Mouse (Mus musculus) C2C12 (cell line): Measurements from ENCODE around the gene Pikfyve. TPM values are rescaled to one million over a fixed set of nuclear protein-coding genes. Genes with fewer than 3 reads are reported as not detected.
A peak's percentile ranks its signal among the peaks of the same experiment; 100 is the strongest.

Source experiments
- H3K27me3 ChIP-seq: one replicate; pipeline ENCODE4 v1.6.1; 2011; ENCODE audit not compliant: control insufficient read depth, insufficient read depth, insufficient read length
- H3K36me3 ChIP-seq: one replicate; pipeline ENCODE4 v1.6.1; 2011; ENCODE audit not compliant: control insufficient read depth, insufficient read depth
- H3K4me3 ChIP-seq: one replicate; pipeline ENCODE4 v1.5.1; 2011; ENCODE audit warnings: mild to moderate bottlenecking, control low read depth; ENCODE audit not compliant: poor library complexity, insufficient read depth, severe bottlenecking
- H3K79me2 ChIP-seq: one replicate; pipeline ENCODE4 v1.6.1; 2011; ENCODE audit not compliant: control insufficient read depth, insufficient read depth
- H3K79me3 ChIP-seq: one replicate; pipeline ENCODE4 v1.6.1; 2011; ENCODE audit warnings: low read depth, control low read depth
- H3ac ChIP-seq: one replicate; pipeline ENCODE3; 2011; ENCODE audit warnings: low read depth; ENCODE audit not compliant: control insufficient read depth, insufficient read length
- CEBPB ChIP-seq: IDR thresholded peaks from one replicate; pipeline ENCODE4 v1.6.1; 2011; ENCODE audit warnings: low read depth, mild to moderate bottlenecking, control low read depth, moderate library complexity
- CTCF ChIP-seq: IDR thresholded peaks from one replicate; pipeline ENCODE4 v1.5.1; 2011; ENCODE audit not compliant: control insufficient read depth, insufficient read depth, insufficient read length
- FOSL1 ChIP-seq: IDR thresholded peaks from one replicate; pipeline ENCODE4 v1.8.0; 2011; ENCODE audit warnings: mild to moderate bottlenecking, low read length; ENCODE audit not compliant: poor library complexity, insufficient read depth, severe bottlenecking
- MAX ChIP-seq: IDR thresholded peaks from one replicate; pipeline ENCODE4 v1.6.1; 2011; ENCODE audit warnings: mild to moderate bottlenecking, control low read depth
- MYOD1 ChIP-seq: IDR thresholded peaks from one replicate; pipeline ENCODE4 v1.6.1; 2011; ENCODE audit warnings: low read depth; ENCODE audit not compliant: control insufficient read depth, insufficient read length
- MYOG ChIP-seq: IDR thresholded peaks from one replicate; pipeline ENCODE4 v1.6.1; 2011; ENCODE audit not compliant: control insufficient read depth, insufficient read length; ENCODE audit errors: extremely low read depth
- USF1 ChIP-seq: IDR thresholded peaks from one replicate; pipeline ENCODE4 v1.6.1; 2011; ENCODE audit warnings: low read depth, mild to moderate bottlenecking, control low read depth, moderate library complexity
- polyA plus RNA-seq: library from polyadenylated mRNA; unstranded; fragments of >200 nt; fragmentation: generic; extraction: Trizol; gene quantifications from one replicate; pipeline ENCODE4 v1.2.1, GENCODE M21; 2012; ENCODE audit warnings: missing spikeins

Pikfyve gene
- polyA plus RNA-seq, 1 experiment, result 3.2 TPM

GRCm38 (mm10) chr1:65171579-65171978, 14.9 kb upstream of the Pikfyve start:
- TF ChIP-seq MYOD1 (no peak), CTCF (no peak), CEBPB (no peak)
- H3K4me3 ChIP-seq, result no peak overlapping the region
- H3ac ChIP-seq, result no peak overlapping the region
- no peaks in the 10 kb centered on the region for H3K79me2 ChIP-seq
- H3K36me3 ChIP-seq, result peaks cover 27% of the 10 kb centered on the region
- H3K79me3 ChIP-seq, result no peaks in the 10 kb centered on the region
- H3K27me3 ChIP-seq, result no peaks in the 10 kb centered on the region

- no peak overlapping the region for H3K4me3 ChIP-seq
- H3K79me3 ChIP-seq, result no peaks in the 10 kb centered on the region
- TF ChIP-seq USF1 (no peak), MAX (no peak), MYOG (no peak), MYOD1 (no peak), CTCF (no peak), CEBPB (no peak)
- H3K79me2 ChIP-seq, result no peaks in the 10 kb centered on the region
- H3ac ChIP-seq, result no peak overlapping the region
- no peaks in the 10 kb centered on the region for H3K27me3 ChIP-seq
- H3K36me3 ChIP-seq, result peaks cover 27% of the 10 kb centered on the region
These were observed 12.8 kb upstream of the Pikfyve start for GRCm38 (mm10) chr1:65173716-65174115.

GRCm38 (mm10) chr1:65176171-65176570, 10.3 kb upstream of the Pikfyve start:
- peaks cover 10% of the 10 kb centered on the region for H3K36me3 ChIP-seq
- H3K27me3 ChIP-seq, result no peaks in the 10 kb centered on the region
- H3K79me3 ChIP-seq, result no peaks in the 10 kb centered on the region
- no peak overlapping the region for H3K4me3 ChIP-seq
- TF ChIP-seq FOSL1 (no peak), MAX (no peak), CTCF (no peak), USF1 (no peak), CEBPB (no peak), MYOD1 (no peak), MYOG (no peak)
- H3K79me2 ChIP-seq, result no peaks in the 10 kb centered on the region
- no peak overlapping the region for H3ac ChIP-seq

GRCm38 (mm10) chr1:65176912-65177311, 9.6 kb upstream of the Pikfyve start:
- H3K36me3 ChIP-seq, result peaks cover 4% of the 10 kb centered on the region
- H3K27me3 ChIP-seq, result no peaks in the 10 kb centered on the region
- no peak for TF ChIP-seq USF1
- TF ChIP-seq CEBPB, result no peak
- no peak for TF ChIP-seq MAX
- no peak for TF ChIP-seq MYOG
- no peak for TF ChIP-seq MYOD1
- TF ChIP-seq FOSL1, result no peak
- TF ChIP-seq CTCF, result no peak
- H3K79me2 ChIP-seq, result no peaks in the 10 kb centered on the region
- H3K79me3 ChIP-seq, result no peaks in the 10 kb centered on the region
- no peak overlapping the region for H3K4me3 ChIP-seq
- no peak overlapping the region for H3ac ChIP-seq

- no peaks in the 10 kb centered on the region for H3K79me2 ChIP-seq
- no peaks in the 10 kb centered on the region for H3K79me3 ChIP-seq
- H3K4me3 ChIP-seq, result no peak overlapping the region
- H3K27me3 ChIP-seq, result no peaks in the 10 kb centered on the region
- H3K36me3 ChIP-seq, result peaks cover 4% of the 10 kb centered on the region
- no peak overlapping the region for H3ac ChIP-seq
- TF ChIP-seq MYOG (no peak), USF1 (no peak), MYOD1 (no peak), CTCF (no peak), MAX (no peak), CEBPB (no peak), FOSL1 (no peak)
These were observed 9.0 kb upstream of the Pikfyve start for GRCm38 (mm10) chr1:65177452-65177851.

GRCm38 (mm10) chr1:65178126-65178901, 8.2 kb upstream of the Pikfyve start:
- H3K79me2 ChIP-seq, result no peaks in the 10 kb centered on the region
- TF ChIP-seq CEBPB (peak; percentile 27), USF1 (no peak), MYOG (no peak), FOSL1 (no peak), MAX (no peak), MYOD1 (no peak), CTCF (peak; percentile 83)
- peak overlapping the region; percentile 61 for H3ac ChIP-seq
- peaks cover 4% of the 10 kb centered on the region for H3K36me3 ChIP-seq
- H3K4me3 ChIP-seq, result peak overlapping the region; percentile 55
- H3K79me3 ChIP-seq, result no peaks in the 10 kb centered on the region
- no peaks in the 10 kb centered on the region for H3K27me3 ChIP-seq
